Mouse (Mus musculus): ENCODE measurements around the gene Olfr569. TPM values are rescaled to one million over a fixed set of nuclear protein-coding genes. Genes with fewer than 3 reads are reported as not detected.

Gene Olfr569
- polyA plus RNA-seq (2015; fragmentation: Nextera tagmentation; extraction: Ambion mirVana): not detected in 2 replicates

DNA sequence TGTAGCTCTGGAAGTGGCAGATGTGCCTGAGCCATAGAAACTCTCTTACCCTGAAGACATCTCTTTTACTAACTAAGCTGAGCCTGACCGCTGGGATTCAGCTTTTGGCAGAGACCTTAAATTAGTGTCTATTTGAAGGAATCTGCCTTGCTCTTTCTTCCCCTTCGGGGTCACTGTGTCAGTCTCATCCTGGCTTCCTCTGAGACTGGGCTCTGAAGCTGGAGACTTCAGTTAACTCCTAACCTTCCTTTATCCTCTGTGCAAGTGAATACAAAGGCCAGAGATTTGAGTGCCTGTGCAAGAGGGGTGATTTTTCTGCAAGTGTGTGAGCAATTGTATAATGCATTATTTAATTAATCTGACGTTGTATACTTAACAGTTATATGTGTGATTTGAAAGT lies at the start of gene Olfr569:
Gene Olfr569 (minus strand): TSS at position 101 of the 400 bp plus-strand sequence.
- H3K4me1 ChIP-seq (replicated peaks; ENCODE audit: control insufficient read depth, insufficient read depth, low read length): no peaks in the 10 kb centered on the region
- 68% methylated on average over 3 of the region's 3 CpGs for WGBS
- no peak within 1 kb of the TSS for H3K27ac ChIP-seq (ENCODE audit: low read depth, low read length)
- H3K9ac ChIP-seq (ENCODE audit: low read depth, low read length): no peak within 1 kb of the TSS
- H3K36me3 ChIP-seq (ENCODE audit: control insufficient read depth, insufficient read depth): no peaks in the 10 kb centered on the region
- H3K9me3 ChIP-seq (ENCODE audit: control insufficient read depth): no peaks in the 10 kb centered on the region
- H3K27me3 ChIP-seq (replicated peaks; ENCODE audit: control insufficient read depth, insufficient read depth, low read length): no peaks in the 10 kb centered on the region
- no peak for ATAC-seq
- H3K4me2 ChIP-seq (replicated peaks; ENCODE audit: low read depth): no peak within 1 kb of the TSS
- TF ChIP-seq CTCF (IDR thresholded peaks at IDR 0.05; ENCODE audit: low read depth): no peak
- H3K4me3 ChIP-seq (ENCODE audit: low read depth, low read length): no peak within 1 kb of the TSS

- H3K36me3 ChIP-seq (ENCODE audit: control insufficient read depth, insufficient read depth): no peaks in the 10 kb centered on the region
- no peak for TF ChIP-seq CTCF (IDR thresholded peaks at IDR 0.05; ENCODE audit: low read depth)
- ATAC-seq: no peak
- no peaks in the 10 kb centered on the region for H3K4me1 ChIP-seq (replicated peaks; ENCODE audit: control insufficient read depth, insufficient read depth, low read length)
- no peak overlapping the region for H3K4me2 ChIP-seq (replicated peaks; ENCODE audit: low read depth)
- no peak overlapping the region for H3K4me3 ChIP-seq (ENCODE audit: low read depth, low read length)
- WGBS: 68% methylated on average over 3 of the region's 3 CpGs
- H3K9ac ChIP-seq (ENCODE audit: low read depth, low read length): no peak overlapping the region
- no peaks in the 10 kb centered on the region for H3K9me3 ChIP-seq (ENCODE audit: control insufficient read depth)
- no peaks in the 10 kb centered on the region for H3K27me3 ChIP-seq (replicated peaks; ENCODE audit: control insufficient read depth, insufficient read depth, low read length)
- no peak overlapping the region for H3K27ac ChIP-seq (ENCODE audit: low read depth, low read length)
Measured at GRCm38 (mm10) chr7:102927105-102927504, 36.4 kb upstream of the Olfr569 start.

GRCm38 (mm10) chr7:102924109-102924508 lies 33.4 kb upstream of the Olfr569 start, which contains the start of gene Olfr572:
Gene Olfr572, plus strand, starts transcription at chr7:102924409.
- no peak for TF ChIP-seq CTCF (IDR thresholded peaks at IDR 0.05; ENCODE audit: low read depth)
- H3K4me2 ChIP-seq (replicated peaks; ENCODE audit: low read depth): no peak within 1 kb of the TSS
- no peak within 1 kb of the TSS for H3K27ac ChIP-seq (ENCODE audit: low read depth, low read length)
- no peak within 1 kb of the TSS for H3K9ac ChIP-seq (ENCODE audit: low read depth, low read length)
- no peaks in the 10 kb centered on the region for H3K27me3 ChIP-seq (replicated peaks; ENCODE audit: control insufficient read depth, insufficient read depth, low read length)
- ATAC-seq: no peak
- no peak within 1 kb of the TSS for H3K4me3 ChIP-seq (ENCODE audit: low read depth, low read length)
- no peaks in the 10 kb centered on the region for H3K9me3 ChIP-seq (ENCODE audit: control insufficient read depth)
- no peaks in the 10 kb centered on the region for H3K36me3 ChIP-seq (ENCODE audit: control insufficient read depth, insufficient read depth)
- H3K4me1 ChIP-seq (replicated peaks; ENCODE audit: control insufficient read depth, insufficient read depth, low read length): no peaks in the 10 kb centered on the region
- WGBS: 56% methylated on average over 1 of the region's 1 CpGs

- Histone ChIP-seq H3K9me3 (ENCODE audit: control insufficient read depth) (no peaks in the 10 kb centered on the region), H3K9ac (ENCODE audit: low read depth, low read length) (no peak overlapping the region), H3K4me3 (ENCODE audit: low read depth, low read length) (no peak overlapping the region), H3K36me3 (ENCODE audit: control insufficient read depth, insufficient read depth) (no peaks in the 10 kb centered on the region), H3K4me2 (replicated peaks; ENCODE audit: low read depth) (no peak overlapping the region), H3K27me3 (replicated peaks; ENCODE audit: control insufficient read depth, insufficient read depth, low read length) (no peaks in the 10 kb centered on the region), H3K4me1 (replicated peaks; ENCODE audit: control insufficient read depth, insufficient read depth, low read length) (no peaks in the 10 kb centered on the region), H3K27ac (ENCODE audit: low read depth, low read length) (no peak overlapping the region)
- ATAC-seq: no peak
- TF ChIP-seq CTCF (IDR thresholded peaks at IDR 0.05; ENCODE audit: low read depth): peak; percentile 79
- 10% methylated on average over 1 of the region's 1 CpGs for WGBS
Measured at GRCm38 (mm10) chr7:102919632-102920031, 28.9 kb upstream of the Olfr569 start.

DNA sequence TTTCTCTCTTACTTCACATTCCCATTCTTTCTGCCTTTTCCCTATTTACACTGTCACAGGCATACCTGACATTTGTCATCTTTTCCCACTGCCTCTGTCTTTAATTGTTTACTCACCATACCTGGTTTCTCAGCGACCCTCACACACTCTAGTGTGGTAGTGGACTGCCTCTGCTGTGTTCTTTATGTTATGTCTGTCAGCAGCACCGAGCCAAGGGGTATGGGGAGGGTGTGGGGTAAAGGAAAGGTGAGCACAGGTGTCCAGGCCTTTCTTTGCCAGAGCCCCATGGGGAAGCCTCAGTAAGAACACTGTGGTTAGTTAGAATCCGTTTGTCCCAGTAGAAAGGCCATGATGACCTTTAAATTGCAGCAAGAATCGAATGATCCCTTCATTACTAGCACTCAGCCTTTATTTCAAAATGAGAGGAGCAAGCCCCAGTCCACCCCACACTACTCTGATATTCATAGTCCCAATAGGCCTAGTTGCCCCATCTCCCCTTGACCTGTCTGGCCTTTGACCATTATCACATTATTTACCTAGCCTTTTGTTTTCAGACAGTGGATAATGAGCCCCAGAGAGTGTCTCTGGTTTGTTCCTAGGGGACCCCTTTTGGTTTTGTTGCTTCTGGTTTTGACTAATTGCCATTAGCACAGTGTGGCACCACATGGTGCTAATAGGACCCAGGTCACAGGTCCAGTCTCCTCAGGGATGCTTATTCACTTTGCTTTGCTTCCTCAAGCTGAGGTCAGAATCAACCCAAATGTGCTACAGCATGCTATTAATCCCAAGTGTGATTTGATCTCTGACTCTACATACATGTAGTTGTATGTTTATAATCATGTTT lies 26.6 kb upstream of the Olfr569 start, which contains the start of gene Olfr571:
Gene Olfr571 (minus strand): TSS at position 505 of the 844 bp plus-strand sequence.
- no peak for ATAC-seq
- H3K27ac ChIP-seq (ENCODE audit: low read depth, low read length): no peak within 1 kb of the TSS
- H3K27me3 ChIP-seq (replicated peaks; ENCODE audit: control insufficient read depth, insufficient read depth, low read length): no peaks in the 10 kb centered on the region
- H3K36me3 ChIP-seq (ENCODE audit: control insufficient read depth, insufficient read depth): no peaks in the 10 kb centered on the region
- WGBS: 46% methylated on average over 4 of the region's 4 CpGs
- no peak within 1 kb of the TSS for H3K9ac ChIP-seq (ENCODE audit: low read depth, low read length)
- H3K4me1 ChIP-seq (replicated peaks; ENCODE audit: control insufficient read depth, insufficient read depth, low read length): no peaks in the 10 kb centered on the region
- TF ChIP-seq CTCF (IDR thresholded peaks at IDR 0.05; ENCODE audit: low read depth): no peak
- no peaks in the 10 kb centered on the region for H3K9me3 ChIP-seq (ENCODE audit: control insufficient read depth)
- no peak within 1 kb of the TSS for H3K4me2 ChIP-seq (replicated peaks; ENCODE audit: low read depth)
- no peak within 1 kb of the TSS for H3K4me3 ChIP-seq (ENCODE audit: low read depth, low read length)

GRCm38 (mm10) chr7:102916405-102916804 lies 25.7 kb upstream of the Olfr569 start:
- no peaks in the 10 kb centered on the region for H3K36me3 ChIP-seq (ENCODE audit: control insufficient read depth, insufficient read depth)
- H3K9ac ChIP-seq (ENCODE audit: low read depth, low read length): no peak overlapping the region
- H3K27me3 ChIP-seq (replicated peaks; ENCODE audit: control insufficient read depth, insufficient read depth, low read length): no peaks in the 10 kb centered on the region
- 46% methylated on average over 5 of the region's 5 CpGs for WGBS
- no peak for TF ChIP-seq CTCF (IDR thresholded peaks at IDR 0.05; ENCODE audit: low read depth)
- no peak overlapping the region for H3K27ac ChIP-seq (ENCODE audit: low read depth, low read length)
- no peak overlapping the region for H3K4me2 ChIP-seq (replicated peaks; ENCODE audit: low read depth)
- H3K4me1 ChIP-seq (replicated peaks; ENCODE audit: control insufficient read depth, insufficient read depth, low read length): no peaks in the 10 kb centered on the region
- H3K9me3 ChIP-seq (ENCODE audit: control insufficient read depth): no peaks in the 10 kb centered on the region
- ATAC-seq: no peak
- no peak overlapping the region for H3K4me3 ChIP-seq (ENCODE audit: low read depth, low read length)

Measured in intestine, postnatal 0 days (tissue).